Mouse (Mus musculus) neural tube, embryonic 11.5 days (tissue): ENCODE data around the gene Myh9. TPM values are rescaled to one million over a fixed set of nuclear protein-coding genes. Genes with fewer than 3 reads are reported as not detected.

Experiments used
- ATAC-seq: fragments of 200-750 bp; cut with Nextera tagmentation; 2 replicates; pipeline ENCODE4 v1.8.0; 2017; ENCODE audit warnings: moderate number of reproducible peaks, mild to moderate bottlenecking, moderate TSS enrichment, moderate library complexity; ENCODE audit not compliant: insufficient read depth, low FRiP score, low TSS enrichment
- DNase-seq: peaks from one replicate; pipeline ENCODE4 v3.0.0-alpha.2; 2015; ENCODE audit warnings: low spot score
- H3K27ac ChIP-seq: fragments of 300-500 bp; sonication (generic); 2 replicates; pipeline ENCODE4 v1.5.1; 2014; ENCODE audit warnings: low read depth, mild to moderate bottlenecking, low read length
- H3K27me3 ChIP-seq: fragments of 300-500 bp; sonication (generic); 2 replicates; pipeline ENCODE4 v1.6.1; 2014; ENCODE audit warnings: mild to moderate bottlenecking, low read length, mixed read lengths; ENCODE audit not compliant: control insufficient read depth, insufficient read depth
- H3K36me3 ChIP-seq: fragments of 300-500 bp; sonication (generic); 2 replicates; pipeline ENCODE4 v1.6.1; 2014; ENCODE audit warnings: mild to moderate bottlenecking, low read length, moderate library complexity, mixed read lengths; ENCODE audit not compliant: control insufficient read depth, insufficient read depth
- H3K4me1 ChIP-seq: fragments of 300-500 bp; sonication (generic); 2 replicates; pipeline ENCODE4 v1.6.1; 2014; ENCODE audit warnings: low read length, mixed read lengths; ENCODE audit not compliant: control insufficient read depth, insufficient read depth
- H3K4me2 ChIP-seq: fragments of 300-500 bp; sonication (generic); 2 replicates; pipeline ENCODE4 v1.6.1; 2014; ENCODE audit warnings: low read depth, mild to moderate bottlenecking, moderate library complexity
- H3K4me3 ChIP-seq: fragments of 300-500 bp; sonication (generic); 2 replicates; pipeline ENCODE4 v1.5.1; 2014; ENCODE audit warnings: low read depth, low read length
- H3K9ac ChIP-seq: fragments of 300-500 bp; sonication (generic); 2 replicates; pipeline ENCODE4 v1.6.1; 2014; ENCODE audit warnings: mild to moderate bottlenecking, low read length
- H3K9me3 ChIP-seq: fragments of 300-500 bp; sonication (generic); 2 replicates; pipeline ENCODE4 v1.6.1; 2016; ENCODE audit warnings: low read length; ENCODE audit not compliant: control insufficient read depth
- WGBS: fragments of 180-500 bp; shearing (Covaris S2); extraction: QIAGEN DNeasy Blood & Tissue Kit; methylation state at CpG from one replicate; pipeline ENCODE4 v1.1.7; 2014; 5-methylcytosine and 5-hydroxymethylcytosine counted together
- polyA plus RNA-seq: library from polyadenylated mRNA; unstranded; fragments of >200 nt; fragmentation: Nextera tagmentation; extraction: Ambion mirVana; gene quantifications from 2 replicates; pipeline ENCODE4 v1.2.1, GENCODE M21; 2014

Myh9 gene
- polyA plus RNA-seq, 1 experiment from 2014 or later = 24.5 TPM

GRCm38 (mm10) chr15:77843046-77843445, 1.1 kb upstream of the Myh9 start:
- 33% methylated on average over 2 of the region's 2 CpGs for WGBS
- no peak overlapping the region for H3K9ac ChIP-seq
- ATAC-seq = no peak
- no peaks in the 10 kb centered on the region for H3K36me3 ChIP-seq
- H3K9me3 ChIP-seq = no peaks in the 10 kb centered on the region
- peaks cover 23% of the 10 kb centered on the region for H3K4me1 ChIP-seq
- H3K27ac ChIP-seq = no peak overlapping the region
- DNase-seq = no peak
- H3K27me3 ChIP-seq = no peaks in the 10 kb centered on the region
- H3K4me3 ChIP-seq = no peak overlapping the region
- H3K4me2 ChIP-seq = no peak overlapping the region; the same call in 1 of the 2 replicates

GRCm38 (mm10) chr15:77841361-77842046, 471 bp downstream of the Myh9 start:
- Histone ChIP-seq H3K9me3 (no peaks in the 10 kb centered on the region), H3K27ac (peak overlapping the region; percentile 68), H3K9ac (peak overlapping the region; percentile 78), H3K4me1 (peaks cover 23% of the 10 kb centered on the region), H3K27me3 (no peaks in the 10 kb centered on the region), H3K36me3 (no peaks in the 10 kb centered on the region), H3K4me3 (peak overlapping the region; percentile 90), H3K4me2 (peak overlapping the region; percentile 90)
- DNase-seq (no peak), ATAC-seq (peak; percentile 53)
- WGBS = under 1% methylated on average over 77 of the region's 80 CpGs

- no peaks in the 10 kb centered on the region for H3K9me3 ChIP-seq
- H3K27me3 ChIP-seq = no peaks in the 10 kb centered on the region
- peak overlapping the region; percentile 90 for H3K4me3 ChIP-seq
- H3K9ac ChIP-seq = peak overlapping the region; percentile 78
- DNase-seq (peak; percentile 31), ATAC-seq (no peak)
- no peaks in the 10 kb centered on the region for H3K36me3 ChIP-seq
- WGBS = 6% methylated on average over 35 of the region's 36 CpGs
- H3K4me1 ChIP-seq = peaks cover 26% of the 10 kb centered on the region
- peak overlapping the region; percentile 68; the same call in 1 of the 2 replicates for H3K27ac ChIP-seq
- H3K4me2 ChIP-seq = peak overlapping the region; percentile 90
These were observed 1.3 kb downstream of the Myh9 start for GRCm38 (mm10) chr15:77840450-77841360.

- no peak for ATAC-seq
- peak overlapping the region; percentile 12 for H3K4me3 ChIP-seq
- H3K9ac ChIP-seq = peak overlapping the region; percentile 33; the same call in 1 of the 2 replicates
- 0 out of 2 replicates have a peak overlapping the region, but pooled peaks have one; percentile 6 for H3K27ac ChIP-seq
- H3K36me3 ChIP-seq = no peaks in the 10 kb centered on the region
- no peaks in the 10 kb centered on the region for H3K9me3 ChIP-seq
- H3K4me1 ChIP-seq = peaks cover 26% of the 10 kb centered on the region
- peak overlapping the region; percentile 90 for H3K4me2 ChIP-seq
- 5% methylated on average over 10 of the region's 10 CpGs for WGBS
- no peaks in the 10 kb centered on the region for H3K27me3 ChIP-seq
- no peak for DNase-seq
These were observed 2.3 kb downstream of the Myh9 start for GRCm38 (mm10) chr15:77839529-77840286.

- no peaks in the 10 kb centered on the region for H3K36me3 ChIP-seq
- WGBS = 17% methylated on average over 4 of the region's 4 CpGs
- no peak overlapping the region for H3K4me3 ChIP-seq
- DNase-seq = no peak
- H3K27me3 ChIP-seq = no peaks in the 10 kb centered on the region
- no peaks in the 10 kb centered on the region for H3K9me3 ChIP-seq
- ATAC-seq = no peak
- H3K4me1 ChIP-seq = peaks cover 26% of the 10 kb centered on the region
- peak overlapping the region; percentile 90; the same call in 1 of the 2 replicates for H3K4me2 ChIP-seq
- H3K9ac ChIP-seq = 0 out of 2 replicates have a peak overlapping the region, but pooled peaks have one; percentile 33
- no peak overlapping the region for H3K27ac ChIP-seq
These were observed 3.2 kb downstream of the Myh9 start for GRCm38 (mm10) chr15:77838530-77839387.

- Histone ChIP-seq H3K27ac (0 out of 2 replicates have a peak overlapping the region, but pooled peaks have one; percentile 4), H3K4me3 (no peak overlapping the region), H3K9me3 (no peaks in the 10 kb centered on the region), H3K4me1 (peaks cover 26% of the 10 kb centered on the region), H3K4me2 (no peak overlapping the region), H3K27me3 (no peaks in the 10 kb centered on the region), H3K36me3 (no peaks in the 10 kb centered on the region), H3K9ac (no peak overlapping the region)
- ATAC-seq (no peak), DNase-seq (no peak)
- WGBS = 80% methylated on average over 10 of the region's 10 CpGs
These were observed 4.4 kb downstream of the Myh9 start for GRCm38 (mm10) chr15:77837444-77838117.

GRCm38 (mm10) chr15:77836692-77837443, 5.1 kb downstream of the Myh9 start:
- Histone ChIP-seq H3K4me1 (peaks cover 26% of the 10 kb centered on the region), H3K27ac (no peak overlapping the region), H3K9me3 (no peaks in the 10 kb centered on the region), H3K27me3 (no peaks in the 10 kb centered on the region), H3K36me3 (no peaks in the 10 kb centered on the region), H3K9ac (no peak overlapping the region), H3K4me3 (no peak overlapping the region), H3K4me2 (no peak overlapping the region)
- ATAC-seq (no peak), DNase-seq (no peak)
- 65% methylated on average over 6 of the region's 6 CpGs for WGBS
